Mouse (Mus musculus) layer of hippocampus, adult 2 months (tissue): ENCODE measurements around the gene Ttl. TPM values are rescaled to one million over a fixed set of nuclear protein-coding genes. Genes with fewer than 3 reads are reported as not detected.
A peak's percentile ranks its signal among the peaks of the same experiment; 100 is the strongest.

Source experiments
- DNase-seq, 2 experiments: peaks; one replicate each; pipeline ENCODE4 v3.0.0; 2022; ENCODE audit warnings: low spot score in 2 of 2
- H3K27ac ChIP-seq: fragments of 200-600 bp; 2 replicates; pipeline ENCODE4 v1.8.1; 2022
- H3K4me3 ChIP-seq: fragments of 200-600 bp; 2 replicates; pipeline ENCODE4 v1.8.1; 2022; ENCODE audit warnings: mild to moderate bottlenecking
- CTCF ChIP-seq: fragments of 200-600 bp; conservative IDR thresholded peaks from 2 replicates; pipeline ENCODE4 v1.8.1; 2022; ENCODE audit warnings: antibody characterized with exemption, mild to moderate bottlenecking, moderate library complexity
- total RNA-seq, 2 experiments: library from RNA; stranded (reverse); gene quantifications; 2 replicates each; pipeline ENCODE4 v1.2.3; 2021

Ttl gene
- total RNA-seq, 2 experiments from 2014 or later, result 33.2 to 33.5 TPM

GRCm38 (mm10) chr2:129056597-129056996 is 9.1 kb upstream of the Ttl start:
- no peak overlapping the region for H3K27ac ChIP-seq
- no peak for DNase-seq
- TF ChIP-seq CTCF, result peak; percentile 71
- H3K4me3 ChIP-seq, result no peak overlapping the region

GRCm38 (mm10) chr2:129057256-129057655 is 8.5 kb upstream of the Ttl start:
- no peak overlapping the region for H3K4me3 ChIP-seq
- no peak for DNase-seq
- H3K27ac ChIP-seq, result no peak overlapping the region
- TF ChIP-seq CTCF, result no peak

- no peak overlapping the region for H3K27ac ChIP-seq
- TF ChIP-seq CTCF, result no peak
- no peak overlapping the region for H3K4me3 ChIP-seq
- no peak for DNase-seq
Measured at GRCm38 (mm10) chr2:129057920-129058361, 7.8 kb upstream of the Ttl start.

- Histone ChIP-seq H3K27ac (no peak overlapping the region), H3K4me3 (no peak overlapping the region)
- no peak for DNase-seq
- no peak for TF ChIP-seq CTCF
Measured at GRCm38 (mm10) chr2:129061456-129062059, 4.2 kb upstream of the Ttl start.

GRCm38 (mm10) chr2:129066326-129066725 is 584 bp downstream of the Ttl start:
- Histone ChIP-seq H3K27ac (peak overlapping the region; percentile 86), H3K4me3 (peak overlapping the region; percentile 98)
- peak in 1 of 2 experiments; percentile 37 for DNase-seq
- TF ChIP-seq CTCF, result no peak

GRCm38 (mm10) chr2:129070296-129070695 is 4.6 kb downstream of the Ttl start:
- H3K4me3 ChIP-seq, result no peak overlapping the region
- no peak for TF ChIP-seq CTCF
- H3K27ac ChIP-seq, result no peak overlapping the region
- no peak for DNase-seq

GRCm38 (mm10) chr2:129078313-129078712 is 12.6 kb downstream of the Ttl start:
- DNase-seq, result no peak
- no peak overlapping the region for H3K4me3 ChIP-seq
- H3K27ac ChIP-seq, result no peak overlapping the region
- peak; percentile 67 for TF ChIP-seq CTCF

- Histone ChIP-seq H3K4me3 (no peak overlapping the region), H3K27ac (no peak overlapping the region)
- no peak for DNase-seq
- TF ChIP-seq CTCF, result no peak
Measured at GRCm38 (mm10) chr2:129079194-129079593, 13.5 kb downstream of the Ttl start.

- no peak overlapping the region for H3K4me3 ChIP-seq
- no peak for TF ChIP-seq CTCF
- no peak for DNase-seq
- H3K27ac ChIP-seq, result no peak overlapping the region
Measured at GRCm38 (mm10) chr2:129081097-129081496, 15.4 kb downstream of the Ttl start.

GRCm38 (mm10) chr2:129083514-129083913 is 17.8 kb downstream of the Ttl start:
- Histone ChIP-seq H3K27ac (no peak overlapping the region), H3K4me3 (no peak overlapping the region)
- DNase-seq, result no peak
- no peak for TF ChIP-seq CTCF

GRCm38 (mm10) chr2:129084959-129085358 is 19.2 kb downstream of the Ttl start:
- no peak overlapping the region for H3K4me3 ChIP-seq
- H3K27ac ChIP-seq, result no peak overlapping the region
- DNase-seq, result peak in 1 of 2 experiments; percentile 40
- peak; percentile 88 for TF ChIP-seq CTCF

GRCm38 (mm10) chr2:129087520-129087919 is 21.8 kb downstream of the Ttl start:
- no peak overlapping the region for H3K27ac ChIP-seq
- DNase-seq, result no peak
- H3K4me3 ChIP-seq, result no peak overlapping the region
- no peak for TF ChIP-seq CTCF

GRCm38 (mm10) chr2:129090370-129090769 is 24.6 kb downstream of the Ttl start:
- peak overlapping the region; percentile 4; the same call in 1 of the 2 replicates for H3K27ac ChIP-seq
- H3K4me3 ChIP-seq, result no peak overlapping the region
- DNase-seq, result no peak
- no peak for TF ChIP-seq CTCF

- DNase-seq, result no peak
- Histone ChIP-seq H3K4me3 (no peak overlapping the region), H3K27ac (no peak overlapping the region)
- TF ChIP-seq CTCF, result no peak
Measured at GRCm38 (mm10) chr2:129092810-129093209, 27.1 kb downstream of the Ttl start.
